Mouse (Mus musculus): ENCODE data around the gene Hdc.
"Not testable (repeated sequence)": the region's sequence is repeated elsewhere in the genome, so short reads cannot be mapped to it uniquely, and the experiment has no call there.

Gene Hdc

GRCm38 (mm10) chr2:126619249-126619704, at the start of gene Hdc:
Hdc (minus strand) TSS chr2:126619299.
- no peak for DNase-seq (ENCODE audit: low read depth, low spot score)

GRCm38 (mm10) chr2:126668621-126669252, 49.6 kb upstream of the Hdc start:
- no peak for DNase-seq (ENCODE audit: low read depth, low spot score)

GRCm38 (mm10) chr2:126665984-126666383, 46.9 kb upstream of the Hdc start:
- no peak for DNase-seq (ENCODE audit: low read depth, low spot score)

- DNase-seq (ENCODE audit: low read depth, low spot score): peak; percentile 80
These were observed 44.4 kb upstream of the Hdc start for GRCm38 (mm10) chr2:126663481-126663880.

- DNase-seq (ENCODE audit: low read depth, low spot score): no peak
These were observed 33.8 kb upstream of the Hdc start for GRCm38 (mm10) chr2:126652929-126653328.

- no peak for DNase-seq (ENCODE audit: low read depth, low spot score)
These were observed 28.7 kb upstream of the Hdc start for GRCm38 (mm10) chr2:126647762-126648161.

GRCm38 (mm10) chr2:126646461-126646860, 27.4 kb upstream of the Hdc start:
- no peak for DNase-seq (ENCODE audit: low read depth, low spot score)

GRCm38 (mm10) chr2:126644768-126645167, 25.7 kb upstream of the Hdc start:
- DNase-seq (ENCODE audit: low read depth, low spot score): no peak

- no peak for DNase-seq (ENCODE audit: low read depth, low spot score)
These were observed 21.2 kb upstream of the Hdc start for GRCm38 (mm10) chr2:126640298-126640697.

GRCm38 (mm10) chr2:126635939-126636823, 17.1 kb upstream of the Hdc start:
- DNase-seq (ENCODE audit: low read depth, low spot score): no peak

- no peak for DNase-seq (ENCODE audit: low read depth, low spot score)
These were observed 14.1 kb upstream of the Hdc start for GRCm38 (mm10) chr2:126633165-126633564.

GRCm38 (mm10) chr2:126628455-126628995, 9.4 kb upstream of the Hdc start:
- no peak for DNase-seq (ENCODE audit: low read depth, low spot score)

- peak; percentile 95 for DNase-seq (ENCODE audit: low read depth, low spot score)
These were observed 4.0 kb upstream of the Hdc start for GRCm38 (mm10) chr2:126623138-126623537.

GRCm38 (mm10) chr2:126622455-126622854, 3.4 kb upstream of the Hdc start:
- DNase-seq (ENCODE audit: low read depth, low spot score): no peak

GRCm38 (mm10) chr2:126618470-126619179, 474 bp downstream of the Hdc start:
- DNase-seq (ENCODE audit: low read depth, low spot score): no peak

- DNase-seq (ENCODE audit: low read depth, low spot score): no peak
These were observed 3.7 kb downstream of the Hdc start for GRCm38 (mm10) chr2:126615355-126615754.

GRCm38 (mm10) chr2:126609600-126609999, 9.5 kb downstream of the Hdc start:
- DNase-seq (ENCODE audit: low read depth, low spot score): not testable (repeated sequence)

- DNase-seq (ENCODE audit: low read depth, low spot score): no peak
These were observed 11.4 kb downstream of the Hdc start for GRCm38 (mm10) chr2:126607553-126608203.

GRCm38 (mm10) chr2:126606688-126607062, 12.4 kb downstream of the Hdc start:
- no peak for DNase-seq (ENCODE audit: low read depth, low spot score)

- peak; percentile 57 for DNase-seq (ENCODE audit: low read depth, low spot score)
These were observed 12.9 kb downstream of the Hdc start for GRCm38 (mm10) chr2:126606061-126606687.
